Mouse (Mus musculus) ES-CJ7 (cell line): Measurements from ENCODE around the gene Gpnmb.

ENCODE experiments used
- DNase-seq: peaks from one replicate; pipeline ENCODE4 v3.0.0; 2011; ENCODE audit warnings: low read depth, low spot score

Gene Gpnmb

DNA sequence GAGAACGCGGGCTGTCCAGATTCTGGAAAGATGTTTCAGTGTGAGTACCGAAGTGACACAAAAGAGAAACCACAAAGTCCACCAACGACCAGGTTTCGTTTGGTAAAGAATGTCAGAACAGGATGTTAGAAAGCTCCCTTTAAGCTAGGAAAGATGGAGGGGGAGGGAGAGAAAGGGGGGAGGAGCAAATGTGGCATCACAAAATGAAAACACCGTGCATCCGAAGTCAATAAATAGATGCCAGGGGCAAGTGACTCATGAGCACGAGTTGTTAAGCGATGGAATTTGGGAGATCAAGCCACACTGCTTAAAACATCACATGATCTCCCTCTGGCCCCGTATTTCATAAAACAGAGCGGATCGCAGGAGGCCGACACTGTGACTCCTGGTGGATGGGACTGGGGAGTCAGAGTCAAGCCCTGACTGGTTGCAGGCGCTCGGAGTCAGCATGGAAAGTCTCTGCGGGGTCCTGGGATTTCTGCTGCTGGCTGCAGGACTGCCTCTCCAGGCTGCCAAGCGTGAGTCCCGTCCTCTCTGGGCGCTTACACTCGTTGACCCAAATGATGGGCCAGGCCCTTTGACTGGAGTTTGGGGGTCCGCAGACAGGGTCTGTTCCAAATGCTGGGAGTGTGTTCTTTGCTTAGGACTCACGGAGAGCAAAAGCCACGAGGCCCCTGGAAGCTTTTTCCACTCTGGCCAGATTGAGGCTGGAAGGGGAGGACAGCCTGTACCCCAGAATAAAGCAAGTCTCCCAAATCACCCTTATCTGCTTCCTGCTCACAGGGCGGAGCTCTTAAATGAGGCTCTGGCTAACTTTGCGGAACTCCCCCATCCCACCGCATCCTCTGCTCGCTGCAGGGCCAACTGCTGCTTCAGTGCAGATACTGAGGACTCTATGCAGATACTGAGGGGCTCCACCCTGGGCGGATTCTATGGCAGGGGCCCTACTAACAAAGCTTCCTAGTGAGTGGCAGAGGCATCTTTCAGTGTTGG, at the start of gene Gpnmb:
TSS of gene Gpnmb (plus strand) at position 272 of the 993 bp plus-strand sequence.
- peak; percentile 45 for DNase-seq

DNA sequence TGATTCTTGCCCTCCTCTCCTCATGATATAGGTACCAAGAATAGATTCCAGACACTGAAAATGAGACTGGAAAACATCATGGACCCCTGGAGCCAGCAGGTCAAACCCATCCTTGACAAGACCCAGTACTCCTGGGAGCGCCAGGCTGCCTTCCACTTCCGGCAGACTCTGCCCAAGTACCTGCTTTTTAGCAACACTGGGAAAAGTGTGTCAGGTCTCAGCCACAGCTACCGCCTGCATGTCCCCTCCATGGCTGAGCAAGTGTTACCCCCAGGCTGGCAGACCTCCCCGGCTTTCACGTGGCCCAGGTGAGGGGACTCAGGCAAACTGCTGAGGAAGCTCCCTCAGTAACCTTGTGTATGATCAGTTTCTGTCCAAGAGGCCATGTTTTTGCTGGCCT, 46.4 kb upstream of the Gpnmb start:
- DNase-seq = no peak

DNA sequence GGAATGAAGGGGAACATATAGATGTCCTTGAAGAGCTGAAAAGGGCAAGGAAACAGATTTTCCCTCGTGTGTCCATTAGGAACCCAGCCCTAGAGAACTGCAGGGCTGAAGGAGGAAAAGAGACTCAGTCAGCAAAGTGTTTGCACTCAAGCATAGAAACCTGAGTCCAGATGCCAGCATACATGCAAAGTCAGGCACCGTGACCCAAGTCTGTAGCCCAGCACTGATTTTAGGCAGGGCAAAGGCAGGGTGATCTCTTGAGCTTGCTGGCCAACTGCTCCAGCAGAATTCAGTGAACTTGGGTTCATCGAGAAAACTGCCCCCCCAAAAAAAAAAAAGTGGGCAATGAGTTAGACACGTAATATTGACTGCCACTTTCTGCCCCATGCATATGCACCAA, 44.4 kb upstream of the Gpnmb start:
- DNase-seq = no peak

DNA sequence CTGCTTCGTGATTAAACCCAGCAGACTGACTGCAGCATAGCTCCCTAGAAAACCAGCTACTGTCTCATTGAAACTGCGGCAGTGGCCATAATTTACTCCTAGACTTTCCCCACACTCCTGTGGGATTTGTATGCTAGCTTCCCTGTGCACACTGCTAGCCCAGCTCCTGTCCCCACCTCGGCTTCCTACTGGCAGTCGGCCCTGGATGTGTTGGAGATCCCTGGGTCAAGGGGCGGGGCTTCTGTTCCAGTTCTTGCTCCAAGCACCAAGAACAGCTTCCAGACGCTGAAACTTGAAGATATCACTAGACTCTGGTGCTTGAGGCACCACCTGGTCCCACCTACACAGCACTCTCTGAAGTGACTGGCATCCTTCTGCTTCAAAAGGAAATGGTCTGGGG, 38.2 kb upstream of the Gpnmb start:
- DNase-seq = no peak

DNA sequence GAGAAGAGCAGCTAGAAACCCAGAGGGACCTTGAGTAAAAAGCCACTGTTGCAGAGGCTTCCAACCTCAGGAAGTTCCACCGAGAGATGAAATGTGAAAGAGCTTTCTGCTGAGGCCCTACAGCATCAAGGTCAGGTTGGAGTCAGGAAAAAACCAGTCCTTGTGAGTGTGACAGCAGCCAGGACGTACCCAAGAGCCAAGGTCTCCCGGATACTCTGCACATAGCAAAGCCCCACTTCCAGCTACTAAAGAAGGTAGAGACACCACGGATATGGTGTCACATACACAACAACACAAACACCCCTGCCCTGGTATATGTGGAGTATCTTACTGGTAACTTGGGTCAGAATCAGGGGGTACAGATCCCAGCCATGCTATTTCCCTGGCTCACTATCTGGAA, 37.5 kb upstream of the Gpnmb start:
- DNase-seq = no peak

DNA sequence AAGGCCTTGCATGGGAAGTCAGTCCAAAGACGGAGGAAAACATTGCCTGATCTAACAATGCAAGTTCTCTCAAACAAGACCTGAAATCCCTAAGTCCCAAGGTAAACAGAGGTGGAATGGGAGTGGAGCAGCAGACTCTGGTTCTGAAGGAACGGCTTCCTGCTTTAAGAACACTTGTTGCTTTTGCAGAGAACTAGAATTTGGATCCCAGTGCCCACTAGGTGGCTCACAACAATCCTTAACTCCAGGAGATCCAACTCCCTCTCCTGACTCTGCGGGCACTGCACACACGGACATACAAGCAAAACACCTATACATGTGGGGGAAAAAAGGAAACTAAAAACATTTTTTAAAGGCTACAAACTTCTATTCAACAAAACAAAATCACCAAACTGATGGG, 33.0 kb upstream of the Gpnmb start:
- peak; percentile 78 for DNase-seq

GRCm38 (mm10) chr6:49007981-49008380, 28.4 kb upstream of the Gpnmb start:
- peak; percentile 88 for DNase-seq

- DNase-seq = peak; percentile 84
Measured at GRCm38 (mm10) chr6:49008420-49009160, 27.8 kb upstream of the Gpnmb start.

DNA sequence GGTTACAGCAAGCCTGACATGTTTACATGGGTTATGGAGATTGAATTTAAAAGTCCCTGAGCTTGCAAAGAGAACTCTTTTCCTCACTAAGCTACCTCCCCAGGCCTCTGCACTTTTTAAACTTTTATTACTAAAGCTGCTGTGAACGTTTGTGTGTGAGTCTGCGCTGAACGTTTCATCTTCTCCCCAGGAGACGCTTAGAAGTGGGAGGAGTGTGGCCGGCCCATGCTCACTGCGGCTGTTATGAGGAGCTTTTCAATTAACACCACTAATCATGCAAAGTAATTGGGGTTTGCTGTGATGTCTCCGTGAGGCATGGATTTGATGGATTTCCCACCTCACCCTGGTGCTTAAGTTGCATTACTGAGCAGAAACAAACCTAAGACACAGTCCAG, 27.2 kb upstream of the Gpnmb start:
- DNase-seq = no peak

- peak; percentile 71 for DNase-seq
Measured at GRCm38 (mm10) chr6:49009665-49010064, 26.7 kb upstream of the Gpnmb start.

GRCm38 (mm10) chr6:49011191-49011590, 25.2 kb upstream of the Gpnmb start:
- no peak for DNase-seq

DNA sequence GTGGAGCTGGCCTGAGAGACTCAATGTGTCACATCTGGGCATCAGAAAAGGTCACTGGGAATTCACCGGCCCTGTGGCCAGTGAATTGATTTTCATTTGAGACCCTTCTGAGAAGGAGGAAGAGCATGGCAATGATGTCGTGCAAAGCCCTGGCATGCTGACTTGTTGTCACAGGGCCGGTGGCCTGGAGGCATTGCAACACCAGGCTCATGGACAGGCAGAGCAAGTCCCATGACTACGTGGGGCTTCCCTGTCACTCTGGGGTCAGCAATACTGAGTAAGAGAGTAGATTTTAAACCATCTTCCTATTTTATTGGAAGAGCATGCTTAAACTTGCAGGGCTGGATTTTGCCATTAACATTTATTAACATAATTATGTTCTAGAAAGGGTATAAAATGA, 23.3 kb upstream of the Gpnmb start:
- no peak for DNase-seq

GRCm38 (mm10) chr6:49013458-49013857, 22.9 kb upstream of the Gpnmb start:
- no peak for DNase-seq

DNA sequence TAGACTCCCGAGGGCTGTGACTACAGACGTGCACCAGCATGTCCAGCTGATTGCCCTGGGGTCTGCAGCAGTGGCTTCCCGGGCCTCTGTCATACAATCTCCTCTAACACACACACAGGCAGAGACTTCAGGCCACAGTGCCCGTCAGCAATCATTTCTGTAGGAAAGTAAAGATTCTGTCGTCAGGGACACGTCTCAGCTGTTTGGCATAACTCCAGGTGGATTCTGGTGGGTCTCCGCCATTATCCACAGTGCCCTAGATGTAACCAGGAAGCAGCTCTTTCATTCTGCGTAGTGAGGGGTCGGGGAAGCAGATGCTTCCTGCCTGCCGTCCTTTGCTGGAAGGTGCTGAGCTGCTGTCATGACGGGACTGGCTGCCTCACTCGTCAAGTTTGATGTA, 19.2 kb upstream of the Gpnmb start:
- DNase-seq = no peak

DNA sequence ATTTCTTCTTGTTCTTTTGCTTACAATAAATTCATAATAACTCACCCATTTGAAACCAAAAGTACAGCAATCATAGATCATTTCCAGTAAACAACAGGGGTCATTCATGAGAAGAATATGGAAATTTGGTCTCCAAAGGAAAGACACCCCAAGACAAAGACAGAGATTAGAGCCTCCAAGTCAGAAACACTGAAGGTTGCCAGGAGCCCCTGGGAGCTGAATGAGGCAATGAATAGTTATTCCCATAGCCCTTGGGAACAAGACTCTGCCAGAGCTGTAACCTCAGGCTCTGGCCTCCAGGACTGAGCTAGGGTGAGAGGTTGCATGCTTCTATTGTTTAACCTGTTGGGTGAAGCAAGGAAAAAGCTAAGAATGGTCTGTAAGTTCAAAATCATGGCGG, 17.0 kb upstream of the Gpnmb start:
- peak; percentile 49 for DNase-seq

- no peak for DNase-seq
Measured at GRCm38 (mm10) chr6:49021141-49022012, 15.0 kb upstream of the Gpnmb start.

DNA sequence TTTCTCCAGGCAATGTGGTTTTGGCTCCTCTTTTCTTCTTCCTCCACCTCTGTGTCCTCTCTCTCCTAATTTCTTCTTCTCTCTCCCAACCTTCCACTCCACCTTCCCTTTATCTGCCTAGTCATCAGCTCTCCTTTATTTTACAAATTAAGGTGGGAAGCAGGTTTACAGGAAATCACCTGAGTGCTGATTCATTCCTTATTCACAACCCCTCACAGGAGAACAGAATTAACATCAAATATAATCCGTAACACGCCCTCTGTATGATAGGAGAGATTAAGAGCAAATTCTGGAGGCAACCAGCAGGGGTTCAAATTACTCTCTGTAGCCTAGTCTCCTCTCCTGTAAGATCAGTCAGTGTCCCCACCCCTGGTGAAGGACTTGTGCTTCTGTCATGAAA, 14.0 kb upstream of the Gpnmb start:
- peak; percentile 58 for DNase-seq

DNA sequence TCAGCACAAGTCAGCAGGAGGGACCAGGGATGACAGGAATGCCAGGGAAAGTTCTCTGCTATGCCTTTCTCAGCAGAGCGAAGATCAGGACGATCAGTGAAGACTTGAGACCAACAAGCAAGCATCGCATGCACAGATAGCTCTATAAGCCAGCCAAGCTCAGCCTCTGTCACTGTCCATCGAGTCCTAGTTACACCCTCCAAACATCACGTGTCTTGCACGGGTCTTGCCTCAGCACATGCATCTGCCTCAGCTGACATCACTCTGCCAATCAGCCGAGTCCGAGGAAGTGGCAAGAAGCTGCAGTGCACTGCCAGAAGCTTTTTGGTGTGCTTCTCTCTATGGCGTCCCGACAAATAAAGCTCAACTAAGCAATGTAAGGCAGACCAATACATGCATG, 13.0 kb upstream of the Gpnmb start:
- peak; percentile 25 for DNase-seq

DNA sequence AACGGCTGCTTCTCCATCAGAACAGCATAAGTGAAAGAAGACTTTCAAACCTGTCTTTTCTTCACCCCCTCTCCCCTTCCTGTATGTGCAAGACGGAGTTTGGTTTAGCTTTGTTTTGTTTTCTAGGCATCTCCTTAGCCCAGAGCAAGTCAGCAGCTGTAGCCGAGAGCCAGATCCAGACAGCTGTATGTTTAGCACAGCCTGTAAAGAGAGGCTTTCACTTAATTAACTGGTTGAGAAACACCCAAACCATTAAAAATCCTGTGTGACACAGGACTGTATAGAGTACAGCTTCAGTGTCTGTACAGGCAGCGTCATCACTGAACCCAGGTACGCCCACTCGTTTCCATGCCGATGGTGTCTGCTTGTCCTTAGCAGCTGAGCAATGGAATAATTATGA, 11.1 kb upstream of the Gpnmb start:
- no peak for DNase-seq

DNA sequence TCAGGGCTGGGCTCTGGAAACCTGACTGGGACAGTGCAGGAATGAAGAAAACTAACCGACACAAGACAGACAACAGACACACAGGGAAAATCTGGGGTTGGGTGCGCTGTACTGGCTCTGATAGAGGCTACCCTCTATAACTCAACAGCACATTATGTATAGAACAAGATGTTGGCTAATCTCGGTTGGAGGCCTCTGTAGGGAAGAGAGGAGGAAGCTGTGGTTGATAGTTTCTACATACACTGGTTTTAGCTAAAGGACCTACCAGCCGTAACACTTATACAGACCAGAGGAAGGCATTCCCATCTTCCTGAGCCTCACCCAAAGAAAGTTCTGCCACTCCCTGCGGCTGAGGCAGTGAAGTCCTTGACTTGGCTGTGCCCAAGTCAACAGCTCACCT, 9.8 kb upstream of the Gpnmb start:
- no peak for DNase-seq

DNA sequence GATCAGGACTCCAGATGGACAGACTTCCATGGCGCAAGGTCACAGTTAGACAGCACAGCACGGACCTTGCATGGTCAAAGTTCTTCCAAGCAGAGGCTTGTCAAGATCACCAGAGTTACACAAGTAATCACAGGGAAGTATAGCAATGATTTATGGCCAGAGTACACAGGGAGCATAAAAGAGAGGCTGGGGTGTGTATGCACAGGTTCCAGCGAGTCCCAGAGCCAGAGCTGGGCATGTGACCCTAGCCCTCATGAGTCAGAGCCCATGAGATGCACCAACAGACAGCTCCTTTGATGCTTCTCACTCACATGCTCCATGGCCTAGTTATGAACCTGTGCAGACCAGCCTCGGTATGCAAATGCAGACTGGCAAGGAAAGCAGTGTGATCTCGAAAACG, 8.3 kb upstream of the Gpnmb start:
- no peak for DNase-seq

GRCm38 (mm10) chr6:49028708-49029107, 7.6 kb upstream of the Gpnmb start:
- DNase-seq = no peak
